Mouse (Mus musculus) forebrain, embryonic 12.5 days (tissue): ENCODE results near the gene Gm28048. TPM values are rescaled to one million over a fixed set of nuclear protein-coding genes. Genes with fewer than 3 reads are reported as not detected.

ENCODE experiments used
- ATAC-seq: fragments of 200-750 bp; cut with Nextera tagmentation; 2 replicates; pipeline ENCODE4 v1.8.0; 2017; ENCODE audit warnings: moderate TSS enrichment; ENCODE audit not compliant: low FRiP score
- H3K27ac ChIP-seq: fragments of 300-500 bp; sonication (generic); 2 replicates; pipeline ENCODE4 v1.5.1; 2016; ENCODE audit warnings: mild to moderate bottlenecking
- H3K27me3 ChIP-seq: fragments of 300-500 bp; sonication (generic); 2 replicates; pipeline ENCODE4 v1.6.1; 2016; ENCODE audit warnings: mild to moderate bottlenecking
- H3K36me3 ChIP-seq: fragments of 300-500 bp; sonication (generic); replicated peaks from 2 replicates; pipeline ENCODE4 v1.6.1; 2016; ENCODE audit warnings: mild to moderate bottlenecking
- H3K4me1 ChIP-seq: fragments of 300-500 bp; sonication (generic); 2 replicates; pipeline ENCODE4 v1.6.1; 2016
- H3K4me2 ChIP-seq: fragments of 300-500 bp; sonication (generic); 2 replicates; pipeline ENCODE4 v1.6.1; 2016; ENCODE audit warnings: mild to moderate bottlenecking, moderate library complexity
- H3K4me3 ChIP-seq: fragments of 300-500 bp; sonication (generic); replicated peaks from 2 replicates; pipeline ENCODE4 v1.5.1; 2016; ENCODE audit warnings: mild to moderate bottlenecking
- H3K9ac ChIP-seq: fragments of 300-500 bp; sonication (generic); 2 replicates; pipeline ENCODE4 v1.6.1; 2016; ENCODE audit warnings: mild to moderate bottlenecking
- H3K9me3 ChIP-seq: fragments of 300-500 bp; sonication (generic); 2 replicates; pipeline ENCODE4 v1.6.1; 2016
- WGBS: fragments of 180-500 bp; shearing (Covaris S2); methylation state at CpG from one replicate; pipeline ENCODE4 v1.1.7; 2016; 5-methylcytosine and 5-hydroxymethylcytosine counted together
- polyA plus RNA-seq: library from polyadenylated mRNA; unstranded; fragments of >200 nt; fragmentation: Nextera tagmentation; extraction: Ambion mirVana; gene quantifications from 2 replicates; pipeline ENCODE4 v1.2.1, GENCODE M21; 2016

Gene Gm28048
- polyA plus RNA-seq, 1 experiment from 2014 or later = 4.7 TPM

GRCm38 (mm10) chr11:22897127-22897526 lies 84.8 kb downstream of the Gm28048 start:
- H3K9me3 ChIP-seq = no peaks in the 10 kb centered on the region
- H3K9ac ChIP-seq = no peak overlapping the region
- no peaks in the 10 kb centered on the region for H3K27me3 ChIP-seq
- H3K4me3 ChIP-seq = no peak overlapping the region
- no peaks in the 10 kb centered on the region for H3K4me1 ChIP-seq
- ATAC-seq = no peak
- 96% methylated on average over 4 of the region's 4 CpGs for WGBS
- H3K27ac ChIP-seq = no peak overlapping the region
- no peak overlapping the region for H3K4me2 ChIP-seq
- peaks cover 7% of the 10 kb centered on the region; the same call in 1 of the 2 replicates for H3K36me3 ChIP-seq

- no peak for ATAC-seq
- no peaks in the 10 kb centered on the region for H3K9me3 ChIP-seq
- no peak overlapping the region for H3K4me3 ChIP-seq
- WGBS = 81% methylated on average over 3 of the region's 3 CpGs
- no peak overlapping the region for H3K4me2 ChIP-seq
- H3K36me3 ChIP-seq = 0 out of 2 replicates have a peak, but pooled peaks cover under 1% of the 10 kb centered on the region
- no peak overlapping the region for H3K27ac ChIP-seq
- no peaks in the 10 kb centered on the region for H3K4me1 ChIP-seq
- H3K27me3 ChIP-seq = no peaks in the 10 kb centered on the region
- H3K9ac ChIP-seq = no peak overlapping the region
These were observed 88.8 kb downstream of the Gm28048 start for GRCm38 (mm10) chr11:22893075-22893474.

GRCm38 (mm10) chr11:22892466-22892865 lies 89.4 kb downstream of the Gm28048 start:
- Histone ChIP-seq H3K27me3 (no peaks in the 10 kb centered on the region), H3K4me1 (no peaks in the 10 kb centered on the region), H3K27ac (no peak overlapping the region), H3K9me3 (no peaks in the 10 kb centered on the region), H3K4me2 (no peak overlapping the region), H3K4me3 (no peak overlapping the region), H3K36me3 (no peaks in the 10 kb centered on the region), H3K9ac (no peak overlapping the region)
- 77% methylated on average over 6 of the region's 6 CpGs for WGBS
- no peak for ATAC-seq

GRCm38 (mm10) chr11:22891876-22892275 lies 90.0 kb downstream of the Gm28048 start:
- H3K27me3 ChIP-seq = no peaks in the 10 kb centered on the region
- H3K36me3 ChIP-seq = no peaks in the 10 kb centered on the region
- no peaks in the 10 kb centered on the region for H3K4me1 ChIP-seq
- no peak overlapping the region for H3K4me2 ChIP-seq
- 96% methylated on average over 7 of the region's 7 CpGs for WGBS
- no peak overlapping the region for H3K27ac ChIP-seq
- no peak overlapping the region for H3K4me3 ChIP-seq
- no peak overlapping the region for H3K9ac ChIP-seq
- H3K9me3 ChIP-seq = no peaks in the 10 kb centered on the region
- no peak for ATAC-seq

GRCm38 (mm10) chr11:22891242-22891641 lies 90.6 kb downstream of the Gm28048 start:
- WGBS = 79% methylated on average over 9 of the region's 9 CpGs
- H3K27me3 ChIP-seq = no peaks in the 10 kb centered on the region
- no peaks in the 10 kb centered on the region for H3K36me3 ChIP-seq
- H3K27ac ChIP-seq = no peak overlapping the region
- H3K4me2 ChIP-seq = no peak overlapping the region
- no peak overlapping the region for H3K9ac ChIP-seq
- no peaks in the 10 kb centered on the region for H3K9me3 ChIP-seq
- no peak for ATAC-seq
- H3K4me1 ChIP-seq = no peaks in the 10 kb centered on the region
- no peak overlapping the region for H3K4me3 ChIP-seq

- Histone ChIP-seq H3K9me3 (no peaks in the 10 kb centered on the region), H3K4me2 (no peak overlapping the region), H3K27ac (no peak overlapping the region), H3K36me3 (no peaks in the 10 kb centered on the region), H3K4me1 (no peaks in the 10 kb centered on the region), H3K9ac (no peak overlapping the region), H3K27me3 (no peaks in the 10 kb centered on the region), H3K4me3 (no peak overlapping the region)
- ATAC-seq = no peak
- WGBS = 94% methylated on average over 3 of the region's 3 CpGs
These were observed 92.7 kb downstream of the Gm28048 start for GRCm38 (mm10) chr11:22889224-22889623.

GRCm38 (mm10) chr11:22886991-22887390 lies 94.9 kb downstream of the Gm28048 start:
- Histone ChIP-seq H3K4me2 (no peak overlapping the region), H3K9me3 (no peaks in the 10 kb centered on the region), H3K4me3 (no peak overlapping the region), H3K27me3 (no peaks in the 10 kb centered on the region), H3K27ac (no peak overlapping the region), H3K36me3 (no peaks in the 10 kb centered on the region), H3K4me1 (no peaks in the 10 kb centered on the region), H3K9ac (no peak overlapping the region)
- ATAC-seq = no peak
- WGBS = 93% methylated on average over 4 of the region's 4 CpGs

- Histone ChIP-seq H3K36me3 (no peaks in the 10 kb centered on the region), H3K4me2 (no peak overlapping the region), H3K4me3 (no peak overlapping the region), H3K9ac (no peak overlapping the region), H3K27ac (no peak overlapping the region), H3K4me1 (no peaks in the 10 kb centered on the region), H3K27me3 (no peaks in the 10 kb centered on the region), H3K9me3 (no peaks in the 10 kb centered on the region)
- WGBS = 100% methylated on average over 1 of the region's 1 CpGs
- no peak for ATAC-seq
These were observed 96.5 kb downstream of the Gm28048 start for GRCm38 (mm10) chr11:22885350-22885749.

GRCm38 (mm10) chr11:22883676-22884075 lies 98.2 kb downstream of the Gm28048 start:
- Histone ChIP-seq H3K4me2 (no peak overlapping the region), H3K4me1 (no peaks in the 10 kb centered on the region), H3K27me3 (no peaks in the 10 kb centered on the region), H3K27ac (no peak overlapping the region), H3K9ac (no peak overlapping the region), H3K36me3 (no peaks in the 10 kb centered on the region), H3K4me3 (no peak overlapping the region), H3K9me3 (no peaks in the 10 kb centered on the region)
- 79% methylated on average over 2 of the region's 2 CpGs for WGBS
- no peak for ATAC-seq

GRCm38 (mm10) chr11:22882926-22883325 lies 99.0 kb downstream of the Gm28048 start:
- Histone ChIP-seq H3K27ac (no peak overlapping the region), H3K27me3 (no peaks in the 10 kb centered on the region), H3K4me3 (no peak overlapping the region), H3K9me3 (no peaks in the 10 kb centered on the region), H3K4me2 (no peak overlapping the region), H3K4me1 (no peaks in the 10 kb centered on the region), H3K9ac (no peak overlapping the region), H3K36me3 (no peaks in the 10 kb centered on the region)
- ATAC-seq = no peak

- Histone ChIP-seq H3K27ac (no peak overlapping the region), H3K4me1 (no peaks in the 10 kb centered on the region), H3K4me3 (no peak overlapping the region), H3K36me3 (no peaks in the 10 kb centered on the region), H3K4me2 (no peak overlapping the region), H3K9me3 (no peaks in the 10 kb centered on the region), H3K27me3 (no peaks in the 10 kb centered on the region), H3K9ac (no peak overlapping the region)
- no peak for ATAC-seq
- whole genome bisulfite sequencing = 72% methylated on average over 3 of the region's 3 CpGs
These were observed 101.3 kb downstream of the Gm28048 start for GRCm38 (mm10) chr11:22880383-22881172.

GRCm38 (mm10) chr11:22879645-22880044 lies 102.2 kb downstream of the Gm28048 start:
- H3K4me1 ChIP-seq = no peaks in the 10 kb centered on the region
- no peaks in the 10 kb centered on the region for H3K36me3 ChIP-seq
- no peaks in the 10 kb centered on the region for H3K27me3 ChIP-seq
- no peaks in the 10 kb centered on the region for H3K9me3 ChIP-seq
- H3K4me2 ChIP-seq = no peak overlapping the region
- no peak overlapping the region for H3K4me3 ChIP-seq
- H3K9ac ChIP-seq = no peak overlapping the region
- H3K27ac ChIP-seq = no peak overlapping the region
- 78% methylated on average over 4 of the region's 4 CpGs for WGBS
- ATAC-seq = no peak

- Histone ChIP-seq H3K4me2 (no peak overlapping the region), H3K9ac (no peak overlapping the region), H3K36me3 (no peaks in the 10 kb centered on the region), H3K9me3 (no peaks in the 10 kb centered on the region), H3K4me1 (no peaks in the 10 kb centered on the region), H3K27ac (no peak overlapping the region), H3K4me3 (no peak overlapping the region), H3K27me3 (no peaks in the 10 kb centered on the region)
- WGBS = 87% methylated on average over 3 of the region's 3 CpGs
- ATAC-seq = no peak
These were observed 105.1 kb downstream of the Gm28048 start for GRCm38 (mm10) chr11:22876680-22877330.
